Mouse (Mus musculus) hindbrain, embryonic 16.5 days (tissue): ENCODE results near the gene Nova2. TPM values are rescaled to one million over a fixed set of nuclear protein-coding genes. Genes with fewer than 3 reads are reported as not detected.
A peak's percentile ranks its signal among the peaks of the same experiment; 100 is the strongest.

Experiments
- ATAC-seq: fragments of 200-750 bp; cut with Nextera tagmentation; 2 replicates; pipeline ENCODE4 v1.8.0; 2017; ENCODE audit warnings: moderate TSS enrichment, moderate library complexity
- H3K27ac ChIP-seq: fragments of 300-500 bp; sonication (generic); 2 replicates; pipeline ENCODE4 v1.5.1; 2014; ENCODE audit warnings: low read depth, mild to moderate bottlenecking, control low read depth, low read length, moderate library complexity
- H3K27me3 ChIP-seq: fragments of 300-500 bp; sonication (generic); replicated peaks from 2 replicates; pipeline ENCODE4 v1.6.1; 2014; ENCODE audit warnings: low read length; ENCODE audit not compliant: control insufficient read depth, insufficient read depth
- H3K36me3 ChIP-seq: fragments of 300-500 bp; sonication (generic); 2 replicates; pipeline ENCODE4 v1.6.1; 2014; ENCODE audit warnings: mild to moderate bottlenecking, low read length, moderate library complexity, mixed read lengths; ENCODE audit not compliant: control insufficient read depth, insufficient read depth
- H3K4me1 ChIP-seq: fragments of 300-500 bp; sonication (generic); 2 replicates; pipeline ENCODE4 v1.6.1; 2014; ENCODE audit warnings: low read depth, low read length; ENCODE audit not compliant: control insufficient read depth, insufficient read depth
- H3K4me2 ChIP-seq: fragments of 300-500 bp; sonication (generic); 2 replicates; pipeline ENCODE4 v1.6.1; 2014; ENCODE audit warnings: mild to moderate bottlenecking, low read length, control low read depth, moderate library complexity
- H3K4me3 ChIP-seq: fragments of 300-500 bp; sonication (generic); 2 replicates; pipeline ENCODE4 v1.5.1; 2014; ENCODE audit warnings: mild to moderate bottlenecking, low read length, control low read depth, moderate library complexity
- H3K9ac ChIP-seq: fragments of 300-500 bp; sonication (generic); 2 replicates; pipeline ENCODE4 v1.6.1; 2014; ENCODE audit warnings: low read depth, mild to moderate bottlenecking, control low read depth, low read length, moderate library complexity
- H3K9me3 ChIP-seq: fragments of 300-500 bp; sonication (generic); 2 replicates; pipeline ENCODE4 v1.6.1; 2014; ENCODE audit warnings: mild to moderate bottlenecking, low read length, moderate library complexity; ENCODE audit not compliant: control insufficient read depth
- WGBS: fragments of 180-500 bp; shearing (Covaris S2); extraction: QIAGEN DNeasy Blood & Tissue Kit; methylation state at CpG from one replicate; pipeline ENCODE4 v1.1.7; 2014; 5-methylcytosine and 5-hydroxymethylcytosine counted together
- polyA plus RNA-seq: library from polyadenylated mRNA; unstranded; fragments of >200 nt; fragmentation: Nextera tagmentation; extraction: Ambion mirVana; gene quantifications from 2 replicates; pipeline ENCODE4 v1.2.1, GENCODE M21; 2015

Nova2 gene
- polyA plus RNA-seq, 1 experiment from 2014 or later, result 12.3 TPM

GRCm38 (mm10) chr7:18942815-18943214 is 17.1 kb downstream of the Nova2 start:
- WGBS, result 45% methylated on average over 9 of the region's 9 CpGs
- Histone ChIP-seq H3K9ac (no peak overlapping the region), H3K4me1 (peaks cover 15% of the 10 kb centered on the region), H3K27me3 (no peaks in the 10 kb centered on the region), H3K4me2 (no peak overlapping the region), H3K9me3 (no peaks in the 10 kb centered on the region), H3K4me3 (no peak overlapping the region), H3K36me3 (peaks cover 15% of the 10 kb centered on the region), H3K27ac (peak overlapping the region; percentile 4)
- ATAC-seq, result peak; percentile 10; the same call in 1 of the 2 replicates

GRCm38 (mm10) chr7:18948151-18948550 is 22.5 kb downstream of the Nova2 start:
- WGBS, result 33% methylated on average over 6 of the region's 6 CpGs
- Histone ChIP-seq H3K9me3 (no peaks in the 10 kb centered on the region), H3K9ac (no peak overlapping the region; the same call in 1 of the 2 replicates), H3K27ac (peak overlapping the region; percentile 83), H3K4me3 (no peak overlapping the region), H3K4me1 (peaks cover 37% of the 10 kb centered on the region), H3K4me2 (no peak overlapping the region), H3K27me3 (no peaks in the 10 kb centered on the region), H3K36me3 (peaks cover 32% of the 10 kb centered on the region)
- ATAC-seq, result no peak

- Histone ChIP-seq H3K27ac (peak overlapping the region; percentile 83), H3K9ac (peak overlapping the region; percentile 31), H3K9me3 (no peaks in the 10 kb centered on the region), H3K4me2 (peak overlapping the region; percentile 18), H3K4me3 (no peak overlapping the region), H3K4me1 (peaks cover 36% of the 10 kb centered on the region), H3K27me3 (no peaks in the 10 kb centered on the region), H3K36me3 (peaks cover 38% of the 10 kb centered on the region)
- ATAC-seq, result peak; percentile 90
- 9% methylated on average over 12 of the region's 12 CpGs for WGBS
Observed at GRCm38 (mm10) chr7:18949781-18950522, 24.3 kb downstream of the Nova2 start.

GRCm38 (mm10) chr7:18950523-18951315 is 25.0 kb downstream of the Nova2 start:
- Histone ChIP-seq H3K9ac (0 out of 2 replicates have a peak overlapping the region, but pooled peaks have one; percentile 18), H3K9me3 (no peaks in the 10 kb centered on the region), H3K4me1 (peaks cover 36% of the 10 kb centered on the region), H3K36me3 (peaks cover 38% of the 10 kb centered on the region), H3K4me2 (peak overlapping the region; percentile 18), H3K27me3 (no peaks in the 10 kb centered on the region), H3K27ac (peak overlapping the region; percentile 83), H3K4me3 (no peak overlapping the region)
- 16% methylated on average over 18 of the region's 18 CpGs for WGBS
- peak; percentile 44 for ATAC-seq

- no peak for ATAC-seq
- no peak overlapping the region for H3K27ac ChIP-seq
- WGBS, result 30% methylated on average over 15 of the region's 15 CpGs
- H3K9ac ChIP-seq, result no peak overlapping the region
- H3K4me2 ChIP-seq, result peak overlapping the region; percentile 7; the same call in 1 of the 2 replicates
- no peaks in the 10 kb centered on the region for H3K27me3 ChIP-seq
- peaks cover 36% of the 10 kb centered on the region for H3K36me3 ChIP-seq
- no peak overlapping the region for H3K4me3 ChIP-seq
- H3K4me1 ChIP-seq, result peaks cover 36% of the 10 kb centered on the region
- no peaks in the 10 kb centered on the region for H3K9me3 ChIP-seq
Observed at GRCm38 (mm10) chr7:18951397-18951796, 25.7 kb downstream of the Nova2 start.

GRCm38 (mm10) chr7:18957569-18958383 is 32.1 kb downstream of the Nova2 start:
- H3K4me2 ChIP-seq, result peak overlapping the region; percentile 61
- H3K4me1 ChIP-seq, result peaks cover 19% of the 10 kb centered on the region
- WGBS, result 2% methylated on average over 66 of the region's 107 CpGs
- H3K27me3 ChIP-seq, result no peaks in the 10 kb centered on the region
- H3K27ac ChIP-seq, result peak overlapping the region; percentile 60
- H3K9me3 ChIP-seq, result no peaks in the 10 kb centered on the region
- H3K4me3 ChIP-seq, result peak overlapping the region; percentile 41
- H3K36me3 ChIP-seq, result peaks cover 18% of the 10 kb centered on the region
- peak overlapping the region; percentile 65 for H3K9ac ChIP-seq
- peak; percentile 48 for ATAC-seq

GRCm38 (mm10) chr7:18958384-18958766 is 32.7 kb downstream of the Nova2 start:
- WGBS, result 15% methylated on average over 13 of the region's 21 CpGs
- peaks cover 24% of the 10 kb centered on the region for H3K4me1 ChIP-seq
- H3K9me3 ChIP-seq, result no peaks in the 10 kb centered on the region
- peak overlapping the region; percentile 41 for H3K4me3 ChIP-seq
- peak overlapping the region; percentile 61 for H3K4me2 ChIP-seq
- no peaks in the 10 kb centered on the region for H3K27me3 ChIP-seq
- ATAC-seq, result peak; percentile 6; the same call in 1 of the 2 replicates
- peak overlapping the region; percentile 65 for H3K9ac ChIP-seq
- H3K36me3 ChIP-seq, result peaks cover 12% of the 10 kb centered on the region
- H3K27ac ChIP-seq, result no peak overlapping the region; the same call in 1 of the 2 replicates

- no peak for ATAC-seq
- Histone ChIP-seq H3K4me1 (peaks cover 27% of the 10 kb centered on the region), H3K27ac (no peak overlapping the region)
Observed at GRCm38 (mm10) chr7:18959446-18959845, 33.8 kb downstream of the Nova2 start.

More at GRCm38 (mm10) chr7:18959446-18959845, 33.8 kb downstream of the Nova2 start:
- H3K9me3 ChIP-seq, result no peaks in the 10 kb centered on the region
- peaks cover 8% of the 10 kb centered on the region; the same call in 1 of the 2 replicates for H3K36me3 ChIP-seq
- H3K4me2 ChIP-seq, result no peak overlapping the region
- no peak overlapping the region for H3K4me3 ChIP-seq
- WGBS, result 64% methylated on average over 8 of the region's 8 CpGs
- no peaks in the 10 kb centered on the region for H3K27me3 ChIP-seq
- no peak overlapping the region for H3K9ac ChIP-seq
